Mouse (Mus musculus): ENCODE data around the gene Gm3488.
"Not testable (repeated sequence)": the region's sequence is repeated elsewhere in the genome, so short reads cannot be mapped to it uniquely, and the experiment has no call there.

Gene Gm3488

GRCm38 (mm10) chr14:5501374-5501773, at the start of gene Gm3488:
TSS of gene Gm3488 (plus strand) at chr14:5501674.
- DNase-seq (ENCODE audit: extremely low spot score) = not testable (repeated sequence)

DNA sequence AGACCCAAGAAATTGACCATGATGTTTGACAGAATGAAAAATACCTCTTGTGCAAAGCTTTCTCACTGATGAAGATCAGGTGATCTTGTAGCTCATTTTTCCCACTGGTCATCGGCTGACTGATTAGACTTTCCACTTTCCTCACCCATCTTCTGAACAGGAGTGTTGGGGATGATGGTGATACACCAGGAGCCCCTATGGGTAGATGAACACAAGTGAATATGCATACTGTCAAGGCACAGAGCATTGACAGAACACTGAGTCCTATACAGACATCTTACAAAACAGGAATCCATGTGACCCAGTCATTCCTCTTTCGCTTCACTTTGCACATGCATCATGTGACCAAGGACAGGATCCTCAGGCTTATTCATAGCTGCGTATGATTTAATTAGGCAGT, 46.1 kb upstream of the Gm3488 start, which contains the start of gene Gm3194:
Gm3194 (minus strand) TSS at position 101 of the 400 bp plus-strand sequence.
- DNase-seq (ENCODE audit: extremely low spot score) = not testable (repeated sequence)

DNA sequence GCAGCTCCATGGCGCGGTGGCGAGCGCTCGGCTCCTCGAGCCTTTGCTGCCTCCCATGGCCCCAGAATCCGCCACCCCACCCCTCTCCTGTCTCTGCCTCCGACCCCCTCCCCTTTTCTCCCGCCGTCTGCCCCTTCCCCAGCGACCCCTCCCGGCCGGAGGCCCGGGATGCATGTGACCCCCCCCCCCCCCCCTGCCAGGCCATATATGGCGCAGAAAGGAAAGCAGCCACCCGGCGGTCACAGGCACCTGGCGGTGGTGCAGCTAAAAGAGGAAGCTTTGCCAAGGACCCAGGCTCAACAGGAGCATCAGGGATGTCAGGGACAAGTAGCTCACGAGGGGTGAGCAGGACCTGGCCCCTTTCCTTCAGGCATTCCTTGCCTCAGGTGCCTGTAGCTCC, 41.0 kb upstream of the Gm3488 start:
- not testable (repeated sequence) for DNase-seq (ENCODE audit: extremely low spot score)

DNA sequence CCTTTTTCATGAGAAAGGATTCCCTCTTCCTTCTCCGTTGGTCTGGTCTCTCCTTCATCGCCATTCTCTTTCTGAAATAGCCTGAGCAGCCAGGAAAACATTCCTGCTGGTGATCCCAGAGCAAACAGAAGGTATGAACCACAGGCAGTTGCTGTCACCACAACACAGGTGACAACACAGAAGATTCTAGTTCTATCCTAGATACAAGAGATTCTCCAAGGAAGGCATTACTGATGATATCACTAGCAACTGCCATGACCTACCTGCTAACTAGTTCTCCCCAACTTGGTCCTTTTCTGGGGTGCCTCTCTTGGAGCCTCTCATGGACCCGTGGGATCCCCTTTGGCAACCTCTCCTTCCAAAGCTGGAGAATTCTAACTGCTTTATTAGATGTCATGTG, 23.7 kb upstream of the Gm3488 start, which contains the start of gene Gm8246:
Gm8246 (minus strand) TSS at position 101 of the 400 bp plus-strand sequence.
- DNase-seq (ENCODE audit: extremely low spot score) = not testable (repeated sequence)

DNA sequence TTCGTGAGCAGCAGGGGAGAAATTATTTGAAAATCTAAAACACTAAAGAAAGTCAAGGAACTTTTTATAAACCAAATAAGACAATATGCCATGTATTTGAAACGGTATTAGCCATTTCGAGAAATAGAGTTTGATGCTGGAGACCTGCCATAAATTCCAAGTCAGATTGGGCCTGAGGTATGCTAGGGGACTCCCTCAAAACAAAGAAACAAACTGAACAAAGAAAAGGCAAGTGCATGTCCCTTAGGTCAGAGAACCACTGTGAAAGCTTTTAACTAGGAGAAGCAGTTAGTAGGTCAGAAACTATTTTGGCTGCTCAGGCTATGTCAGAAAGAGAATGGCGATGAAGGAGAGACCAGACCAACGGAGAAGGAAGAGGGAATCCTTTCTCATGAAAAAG, 17.6 kb upstream of the Gm3488 start, which contains the start of gene Gm3187:
Gm3187 (plus strand) TSS at position 301 of the 400 bp plus-strand sequence.
- not testable (repeated sequence) for DNase-seq (ENCODE audit: extremely low spot score)

- DNase-seq (ENCODE audit: extremely low spot score) = not testable (repeated sequence)
These were observed 36.7 kb downstream of the Gm3488 start, which contains the start of gene Gm3532 for GRCm38 (mm10) chr14:5538196-5538595. TSS of gene Gm3532 (plus strand) at chr14:5538496.

Data from embryo, embryonic 9.5 days (tissue).